In genomic region chr8:122666338-122666764, GRCm38 (mm10) we compare ENCODE assay signal across 8 mouse cellular contexts. TPM values are rescaled to one million over a fixed set of nuclear protein-coding genes. Genes with fewer than 3 reads are reported as not detected.
DNase-seq lines count a peak whose midpoint lies in the region; ATAC-seq and TF ChIP-seq lines count a peak whose summit lies in the region.

No protein-coding gene starts in this region.

- no peaks in the 10 kb centered on the region for H3K36me3 ChIP-seq in embryonic facial prominence, embryonic 12.5 days
- no peaks in the 10 kb centered on the region; the same call in 1 of the 2 replicates for H3K36me3 ChIP-seq in liver, embryonic 11.5 days (ENCODE audit: control insufficient read depth, insufficient read depth, low read length)
- no peaks in the 10 kb centered on the region for H3K36me3 ChIP-seq in small intestine, adult 2 months (ENCODE audit: control insufficient read depth, insufficient read depth, low read length)

- peak; percentile 46 for DNase-seq in retina, postnatal 1 day
- no peak for DNase-seq in retina, embryonic 14.5 days (ENCODE audit: low spot score)
- DNase-seq in heart, postnatal 4 days = peak; percentile 63
- no peak for DNase-seq in liver, embryonic 11.5 days (ENCODE audit: low spot score)
- DNase-seq in embryo, embryonic 9.5 days (ENCODE audit: extremely low spot score) = no peak
- no peak for DNase-seq in frontal cortex, postnatal 36 days (ENCODE audit: low spot score in 2 of 2)

- H3K4me3 ChIP-seq in embryonic facial prominence, embryonic 12.5 days = no peak overlapping the region
- H3K4me3 ChIP-seq in liver, embryonic 11.5 days (ENCODE audit: low read depth, low read length) = no peak overlapping the region; the same call in 1 of the 2 replicates
- no peak overlapping the region for H3K4me3 ChIP-seq in small intestine, adult 2 months (ENCODE audit: low read depth, low read length)

- peaks cover 48% of the 10 kb centered on the region for H3K4me1 ChIP-seq in embryonic facial prominence, embryonic 12.5 days
- peaks cover 49% of the 10 kb centered on the region for H3K4me1 ChIP-seq in liver, embryonic 11.5 days (replicated peaks; ENCODE audit: control insufficient read depth, insufficient read depth, low read length)
- peaks cover 29% of the 10 kb centered on the region for H3K4me1 ChIP-seq in small intestine, adult 2 months (ENCODE audit: control insufficient read depth, insufficient read depth, insufficient read length, low read length)

- no peak for TF ChIP-seq POLR2A in small intestine, adult 2 months (IDR thresholded peaks at IDR 0.05; ENCODE audit: low read depth, low read length)

- H3K27me3 ChIP-seq in embryonic facial prominence, embryonic 12.5 days = peaks cover 26% of the 10 kb centered on the region
- no peaks in the 10 kb centered on the region for H3K27me3 ChIP-seq in liver, embryonic 11.5 days (replicated peaks; ENCODE audit: control insufficient read depth, insufficient read depth, low read length)
- H3K27me3 ChIP-seq in small intestine, adult 2 months (ENCODE audit: control insufficient read depth, insufficient read depth, low read length) = no peaks in the 10 kb centered on the region

- no peaks in the 10 kb centered on the region for H3K9me3 ChIP-seq in embryonic facial prominence, embryonic 12.5 days
- no peaks in the 10 kb centered on the region for H3K9me3 ChIP-seq in liver, embryonic 11.5 days (ENCODE audit: control insufficient read depth, low read length)

- no peak for TF ChIP-seq CTCF in small intestine, adult 2 months (IDR thresholded peaks at IDR 0.05; ENCODE audit: extremely low read depth, insufficient read length, insufficient replicate concordance, low read depth, low read length)

- H3K4me2 ChIP-seq in embryonic facial prominence, embryonic 12.5 days (replicated peaks) = peak overlapping the region; percentile 9; the same call in 1 of the 2 replicates
- H3K4me2 ChIP-seq in liver, embryonic 11.5 days = peak overlapping the region; percentile 58

- ATAC-seq in embryonic facial prominence, embryonic 12.5 days (ENCODE audit: insufficient number of reproducible peaks, insufficient read depth, low FRiP score, low TSS enrichment) = no peak
- ATAC-seq in liver, embryonic 11.5 days (replicated peaks; ENCODE audit: low FRiP score) = peak; percentile 86

- 35% methylated on average over 9 of the region's 9 CpGs for WGBS in embryonic facial prominence, embryonic 12.5 days
- 11% methylated on average over 9 of the region's 9 CpGs for WGBS in liver, embryonic 11.5 days
- 15% methylated on average over 9 of the region's 9 CpGs for WGBS in small intestine, adult 2 months

- no peak overlapping the region for H3K9ac ChIP-seq in embryonic facial prominence, embryonic 12.5 days
- H3K9ac ChIP-seq in liver, embryonic 11.5 days (ENCODE audit: low read depth, low read length) = no peak overlapping the region

- peak overlapping the region; percentile 79; the same call in 1 of the 2 replicates for H3K27ac ChIP-seq in embryonic facial prominence, embryonic 12.5 days
- H3K27ac ChIP-seq in liver, embryonic 11.5 days (ENCODE audit: low read depth, low read length) = peak overlapping the region; percentile 28
- 0 out of 2 replicates have a peak overlapping the region, but pooled peaks have one; percentile 50 for H3K27ac ChIP-seq in small intestine, adult 2 months (ENCODE audit: insufficient read depth, low read depth, low read length)

RNA-seq across cellular contexts. Expression of gene Cbfa2t3, which starts 32.6 kb away (rescaled TPM):
- polyA plus RNA-seq in embryonic facial prominence, embryonic 12.5 days (2016; fragmentation: Nextera tagmentation; extraction: Ambion mirVana) = 3.9 and 4.4 TPM in 2 replicates
- 10 to 100 TPM; 17.3 to 19.3 TPM for total RNA-seq in heart, postnatal 4 days (2021)
- 13.8 and 14.4 TPM in 2 replicates for polyA plus RNA-seq in liver, embryonic 11.5 days (2014; fragmentation: Nextera tagmentation; extraction: Ambion mirVana)
- 12.4 and 14.8 TPM in 2 replicates for polyA plus RNA-seq in small intestine, adult 2 months (2012; rRNA removed)

RNA-seq across cellular contexts. Expression of gene Pabpn1l, which starts 43.8 kb away (rescaled TPM):
- polyA plus RNA-seq in embryonic facial prominence, embryonic 12.5 days (2016; fragmentation: Nextera tagmentation; extraction: Ambion mirVana) = not detected in 2 replicates
- not detected for total RNA-seq in heart, postnatal 4 days (2021)
- not detected in 2 replicates for polyA plus RNA-seq in liver, embryonic 11.5 days (2014; fragmentation: Nextera tagmentation; extraction: Ambion mirVana)
- not detected in 2 replicates for polyA plus RNA-seq in small intestine, adult 2 months (2012; rRNA removed)

RNA-seq across cellular contexts. Expression of gene Trappc2l, which starts 54.9 kb away (rescaled TPM):
- polyA plus RNA-seq in embryonic facial prominence, embryonic 12.5 days (2016; fragmentation: Nextera tagmentation; extraction: Ambion mirVana) = 46.3 and 56.3 TPM in 2 replicates
- 10 to 100 TPM; 48.7 to 56.3 TPM for total RNA-seq in heart, postnatal 4 days (2021)
- 40.3 and 44.6 TPM in 2 replicates for polyA plus RNA-seq in liver, embryonic 11.5 days (2014; fragmentation: Nextera tagmentation; extraction: Ambion mirVana)
- polyA plus RNA-seq in small intestine, adult 2 months (2012; rRNA removed) = 59.9 and 161 TPM in 2 replicates

RNA-seq across cellular contexts. Expression of gene Galns, which starts 55.1 kb away (rescaled TPM):
- 7.1 and 7.4 TPM in 2 replicates for polyA plus RNA-seq in embryonic facial prominence, embryonic 12.5 days (2016; fragmentation: Nextera tagmentation; extraction: Ambion mirVana)
- total RNA-seq in heart, postnatal 4 days (2021) = 10 to 100 TPM in 1 of 2 experiments, 1 to 10 TPM in 1; 9.2 to 10.6 TPM
- 6.5 and 6.6 TPM in 2 replicates for polyA plus RNA-seq in liver, embryonic 11.5 days (2014; fragmentation: Nextera tagmentation; extraction: Ambion mirVana)
- polyA plus RNA-seq in small intestine, adult 2 months (2012; rRNA removed) = 9.7 and 20.4 TPM in 2 replicates

Comparison
In these comparisons a context has a peak if more than half of its experiments do, and no peak if none do; other contexts are left out.
1. DNase-seq: peak in retina, postnatal 1 day (single experiment) and heart, postnatal 4 days (single experiment); none in retina, embryonic 14.5 days (single experiment), liver, embryonic 11.5 days (single experiment), embryo, embryonic 9.5 days (single experiment) and frontal cortex, postnatal 36 days (0 of 2).
2. H3K27ac ChIP-seq: peak in every context shown above with its lines; median percentile 79 in embryonic facial prominence, embryonic 12.5 days; 50 in small intestine, adult 2 months; 28 in liver, embryonic 11.5 days.